ENCODE assay signal across 16 mouse cellular contexts in the genomic region with DNA sequence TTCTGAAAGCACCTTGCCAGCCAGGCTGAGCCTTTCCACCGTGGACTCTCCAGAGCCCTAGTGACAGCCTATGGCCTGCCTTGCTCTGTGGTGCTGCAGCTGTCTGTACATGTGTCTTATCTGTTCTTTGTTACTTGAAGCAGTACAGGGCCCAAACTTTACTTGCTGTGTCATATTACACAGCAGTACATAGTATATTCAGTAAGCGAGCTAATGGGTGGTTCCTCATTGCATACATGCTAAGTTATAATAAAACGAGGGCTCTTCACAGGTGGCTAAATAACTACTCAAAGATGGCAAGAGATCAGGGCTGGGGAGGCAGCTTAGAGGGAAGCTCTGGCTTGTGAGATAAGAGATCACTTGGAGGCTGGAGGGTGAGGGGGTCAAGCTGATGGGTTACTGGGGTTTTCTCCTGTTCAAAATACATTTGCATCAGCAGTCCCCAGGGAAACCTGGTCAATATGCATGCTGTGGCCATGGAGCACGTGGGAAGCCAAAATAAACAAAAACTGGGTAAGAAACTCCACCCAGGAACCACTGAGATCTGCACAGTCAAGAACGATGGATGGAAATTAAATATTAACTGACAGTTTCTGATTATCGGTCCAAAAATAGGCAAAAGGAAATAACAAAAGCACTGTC. TPM values are rescaled to one million over a fixed set of nuclear protein-coding genes. Genes with fewer than 3 reads are reported as not detected.
DNase-seq lines count a peak whose midpoint lies in the region; ATAC-seq and TF ChIP-seq lines count a peak whose summit lies in the region.
"Had no signal": no experiment of that assay in that cellular context is flagged by ENCODE, and none has a peak within 500 bp of the region (broad histone marks: within the 10 kb centered on the region; RNA-seq: fewer than 3 reads in every experiment).

No protein-coding gene starts in this region.

- WGBS in heart, postnatal 0 days: 39% methylated on average over 6 of the region's 6 CpGs
- 46% methylated on average over 6 of the region's 6 CpGs for WGBS in intestine, embryonic 15.5 days

- peaks cover 43% of the 10 kb centered on the region for H3K4me1 ChIP-seq in heart, postnatal 0 days (ENCODE audit: control insufficient read depth, insufficient read depth)
- peaks cover 14 to 22% of the 10 kb centered on the region in 2 experiments for H3K4me1 ChIP-seq in MEL (ENCODE audit: control insufficient read depth in 1 of 2, insufficient read depth in 2 of 2, low read length in 2 of 2)
- H3K4me1 ChIP-seq in intestine, embryonic 15.5 days (replicated peaks): peaks cover 11% of the 10 kb centered on the region

- H3K4me2 ChIP-seq in heart, postnatal 0 days (ENCODE audit: low read depth, low read length): no peak overlapping the region
- H3K4me2 ChIP-seq in intestine, embryonic 15.5 days (replicated peaks): no peak overlapping the region
- H3K4me2 ChIP-seq: hindbrain, embryonic 13.5 days had no signal

- peak overlapping the region; percentile 53 for H3K27ac ChIP-seq in heart, postnatal 0 days (ENCODE audit: low read depth)
- H3K27ac ChIP-seq in MEL (ENCODE audit: control insufficient read depth, low read depth, low read length): peak overlapping the region; percentile 27
- no peak overlapping the region for H3K27ac ChIP-seq in intestine, embryonic 15.5 days
- H3K27ac ChIP-seq: hindbrain, embryonic 13.5 days had no signal

- TF ChIP-seq POLR2A in MEL (IDR thresholded peaks at IDR 0.05; ENCODE audit: control insufficient read depth in 1 of 2, insufficient read depth in 1 of 2, low read depth in 1 of 2, low read length in 2 of 2, poor library complexity in 1 of 2): no peak

- no peak for TF ChIP-seq EP300 in heart, postnatal 0 days (IDR thresholded peaks at IDR 0.05; ENCODE audit: low read depth)
- TF ChIP-seq EP300 in MEL (IDR thresholded peaks at IDR 0.05; ENCODE audit: low read depth in 1 of 2, low read length in 2 of 2): peak; percentile 69 to 75; a peak in 3 of 4 replicates

- H3K9ac ChIP-seq in heart, postnatal 0 days (replicated peaks; ENCODE audit: low read depth, low read length): 0 out of 2 replicates have a peak overlapping the region, but pooled peaks have one; percentile 15
- H3K9ac ChIP-seq in MEL (ENCODE audit: control insufficient read depth, low read depth, low read length, poor library complexity, severe bottlenecking): peak overlapping the region; percentile 34
- no peak overlapping the region for H3K9ac ChIP-seq in intestine, embryonic 15.5 days
- H3K9ac ChIP-seq: hindbrain, embryonic 13.5 days had no signal

- no peak overlapping the region for H3K4me3 ChIP-seq in heart, postnatal 0 days (ENCODE audit: low read depth, low read length)
- H3K4me3 ChIP-seq in MEL (ENCODE audit: control insufficient read depth in 1 of 2, insufficient read depth in 1 of 2, low read depth in 2 of 2, low read length in 2 of 2): no peak overlapping the region
- no peak overlapping the region for H3K4me3 ChIP-seq in intestine, embryonic 15.5 days (replicated peaks)
- H3K4me3 ChIP-seq: erythroblast, embryonic 14.5 days; hindbrain, embryonic 13.5 days had no signal

- H3K79me2 ChIP-seq in MEL (ENCODE audit: control insufficient read depth, insufficient read depth, low read length, poor library complexity): no peaks in the 10 kb centered on the region

- no peaks in the 10 kb centered on the region for H3K27me3 ChIP-seq in heart, postnatal 0 days (ENCODE audit: control insufficient read depth, insufficient read depth, low read length)
- H3K27me3 ChIP-seq in MEL (ENCODE audit: control insufficient read depth in 1 of 2, insufficient read depth in 2 of 2, low read length in 2 of 2): no peaks in the 10 kb centered on the region
- no peaks in the 10 kb centered on the region for H3K27me3 ChIP-seq in intestine, embryonic 15.5 days (replicated peaks)
- H3K27me3 ChIP-seq: hindbrain, embryonic 13.5 days had no signal

- no peak for DNase-seq in heart, postnatal 0 days (ENCODE audit: low spot score)
- no peak for DNase-seq in heart, adult 8-10 months (ENCODE audit: low spot score)
- DNase-seq in MEL (ENCODE audit: low read depth, low spot score): peak; percentile 81
- no peak for DNase-seq in urinary bladder, postnatal 25 days (ENCODE audit: low spot score)
- no peak for DNase-seq in ovary, postnatal 36 days (ENCODE audit: low spot score)
- DNase-seq: adrenal gland, adult 2 months; cerebellum, adult 2 months; embryo, embryonic 11 days; gastrocnemius, postnatal 10 days; kidney, adult 2 months; lung, adult 18-20 months had no signal

- H3K36me3 ChIP-seq in heart, postnatal 0 days (replicated peaks; ENCODE audit: control insufficient read depth, insufficient read depth, low read length): no peaks in the 10 kb centered on the region
- H3K36me3 ChIP-seq in MEL (ENCODE audit: control insufficient read depth in 1 of 2, insufficient read depth in 2 of 2, low read length in 2 of 2): peaks cover 0 to 20% of the 10 kb centered on the region in 2 experiments; a peak in 2 of 4 replicates
- H3K36me3 ChIP-seq in intestine, embryonic 15.5 days: no peaks in the 10 kb centered on the region
- H3K36me3 ChIP-seq: hindbrain, embryonic 13.5 days had no signal

- no peaks in the 10 kb centered on the region for H3K9me3 ChIP-seq in heart, postnatal 0 days (replicated peaks; ENCODE audit: control insufficient read depth, low read length)
- no peaks in the 10 kb centered on the region for H3K9me3 ChIP-seq in MEL (replicated peaks; ENCODE audit: insufficient read depth, low read length)
- no peaks in the 10 kb centered on the region for H3K9me3 ChIP-seq in intestine, embryonic 15.5 days
- H3K9me3 ChIP-seq: hindbrain, embryonic 13.5 days had no signal

- no peak for TF ChIP-seq CTCF in heart, postnatal 0 days (IDR thresholded peaks at IDR 0.05; ENCODE audit: low read depth)
- no peak for TF ChIP-seq CTCF in MEL (IDR thresholded peaks at IDR 0.05 in 2 of 3, conservative IDR thresholded peaks at IDR 0.05 in 1 of 3; ENCODE audit: control insufficient read depth in 1 of 3, insufficient read depth in 1 of 3, low read depth in 2 of 3, low read length in 3 of 3, poor library complexity in 1 of 3, severe bottlenecking in 1 of 3)

- 0 out of 2 replicates have a peak, but pooled peaks have one; percentile 31 for ATAC-seq in heart, postnatal 0 days (ENCODE audit: insufficient read depth, low read depth)
- peak; percentile 53; the same call in 1 of the 2 replicates for ATAC-seq in intestine, embryonic 15.5 days
- ATAC-seq in megakaryocyte-erythroid progenitor cell, adult 5-6 weeks (replicated peaks; ENCODE audit: low FRiP score, low TSS enrichment, poor library complexity, severe bottlenecking): peak; percentile 78
- ATAC-seq: forebrain, embryonic 16.5 days had no signal

- TF ChIP-seq RAD21 in MEL (IDR thresholded peaks at IDR 0.05; ENCODE audit: low read depth, low read length): no peak

TF ChIP-seq in MEL, 35 proteins besides CTCF, POLR2A, EP300 and RAD21 (continues in another document):
- TF ChIP-seq MEF2A (IDR thresholded peaks at IDR 0.05; ENCODE audit: extremely low read depth, insufficient replicate concordance, low read depth, low read length, poor library complexity, severe bottlenecking): 0 out of 2 replicates have a peak, but pooled peaks have one; percentile 34
- no peak for TF ChIP-seq JUND (IDR thresholded peaks at IDR 0.05; ENCODE audit: low read depth, low read length)
- TF ChIP-seq ETS1 (IDR thresholded peaks at IDR 0.05; ENCODE audit: low read depth, low read length): peak; percentile 84
- no peak for TF ChIP-seq TBP (IDR thresholded peaks at IDR 0.05; ENCODE audit: low read depth, low read length)
- TF ChIP-seq ZMIZ1 (IDR thresholded peaks at IDR 0.05; ENCODE audit: low read depth, low read length): no peak
- no peak for TF ChIP-seq USF1 (IDR thresholded peaks at IDR 0.05; ENCODE audit: low read depth, low read length)
- no peak for TF ChIP-seq E2F4 (IDR thresholded peaks at IDR 0.05; ENCODE audit: borderline replicate concordance, low read depth, low read length)
- peak; percentile 90 for TF ChIP-seq TCF12 (IDR thresholded peaks at IDR 0.05; ENCODE audit: low read depth, low read length)
- no peak for TF ChIP-seq USF2 (IDR thresholded peaks at IDR 0.05; ENCODE audit: borderline replicate concordance in 1 of 2, insufficient read depth in 1 of 2, low read depth in 1 of 2, low read length in 2 of 2)
- TF ChIP-seq MAFK (IDR thresholded peaks at IDR 0.05; ENCODE audit: borderline replicate concordance, low read depth, low read length): 0 out of 2 replicates have a peak, but pooled peaks have one; percentile 45
- TF ChIP-seq MYB (IDR thresholded peaks at IDR 0.05; ENCODE audit: low read depth, low read length): no peak
- no peak for TF ChIP-seq NRF1 (IDR thresholded peaks at IDR 0.05; ENCODE audit: insufficient read depth, low read depth, low read length, poor library complexity, severe bottlenecking)
- no peak for TF ChIP-seq BHLHE40 (IDR thresholded peaks at IDR 0.05; ENCODE audit: borderline replicate concordance, low read depth, low read length)
- peak; percentile 58 for TF ChIP-seq GABPA (IDR thresholded peaks at IDR 0.05; ENCODE audit: low read depth, low read length)
- no peak for TF ChIP-seq CHD1 (IDR thresholded peaks at IDR 0.05; ENCODE audit: low read depth, low read length)
- 0 out of 2 replicates have a peak, but pooled peaks have one; percentile 20 for TF ChIP-seq ZKSCAN1 (IDR thresholded peaks at IDR 0.05; ENCODE audit: low read depth, low read length)
- TF ChIP-seq MAZ (IDR thresholded peaks at IDR 0.05; ENCODE audit: low read depth, low read length): peak; percentile 64
- TF ChIP-seq GATA1 (IDR thresholded peaks at IDR 0.05; ENCODE audit: low read depth, low read length): peak; percentile 74
- TF ChIP-seq MYC (IDR thresholded peaks at IDR 0.05; ENCODE audit: low read depth, low read length): 0 out of 2 replicates have a peak, but pooled peaks have one; percentile 42
- peak; percentile 40; the same call in 1 of the 2 replicates for TF ChIP-seq HCFC1 (IDR thresholded peaks at IDR 0.05; ENCODE audit: low read depth, low read length)
- peak; percentile 76 for TF ChIP-seq MAX (IDR thresholded peaks at IDR 0.05; ENCODE audit: low read length)
- no peak for TF ChIP-seq ELF1 (IDR thresholded peaks at IDR 0.05; ENCODE audit: low read depth, low read length)

RNA-seq across cellular contexts. Expression of gene Zfp706, which starts 32.8 kb away (rescaled TPM):
- total RNA-seq in heart, postnatal 0 days (2014; rRNA removed; ENCODE audit: low replicate concordance): 36.9 and 48.7 TPM in 2 replicates
- polyA plus RNA-seq in heart, postnatal 0 days (2015; fragmentation: Nextera tagmentation; extraction: Ambion mirVana): 541 and 578 TPM in 2 replicates
- total RNA-seq in heart, adult 8-10 months (2022): 100 to 1,000 TPM; 214 to 231 (median 227) TPM
- 64.0 and 66.3 TPM in 2 replicates for total RNA-seq in MEL (2012; rRNA removed)
- 100 to 1,000 TPM in 1 of 2 experiments, 10 to 100 TPM in 1; 33.1 to 261 TPM for polyA plus RNA-seq in MEL (2012; ENCODE audit: insufficient read depth in 1 of 2, insufficient read length in 2 of 2, low read depth in 1 of 2, low replicate concordance in 2 of 2, missing spikeins in 1 of 2)
- polyA plus RNA-seq in intestine, embryonic 15.5 days (2015; fragmentation: Nextera tagmentation; extraction: Ambion mirVana): 544 and 685 TPM in 2 replicates
- 69.0 and 85.3 TPM in 2 replicates for total RNA-seq in megakaryocyte-erythroid progenitor cell, adult 5-6 weeks (2014; fragmentation: Nextera tagmentation)
- 38.9 and 93.2 TPM in 2 replicates for total RNA-seq in megakaryocyte-erythroid progenitor cell, adult 5-6 weeks (2017)
